Mouse (Mus musculus): ENCODE measurements around the gene Cd300ld5. TPM values are rescaled to one million over a fixed set of nuclear protein-coding genes. Genes with fewer than 3 reads are reported as not detected.

Gene Cd300ld5
- polyA plus RNA-seq, 1 experiment from 2014 or later: not detected

DNA sequence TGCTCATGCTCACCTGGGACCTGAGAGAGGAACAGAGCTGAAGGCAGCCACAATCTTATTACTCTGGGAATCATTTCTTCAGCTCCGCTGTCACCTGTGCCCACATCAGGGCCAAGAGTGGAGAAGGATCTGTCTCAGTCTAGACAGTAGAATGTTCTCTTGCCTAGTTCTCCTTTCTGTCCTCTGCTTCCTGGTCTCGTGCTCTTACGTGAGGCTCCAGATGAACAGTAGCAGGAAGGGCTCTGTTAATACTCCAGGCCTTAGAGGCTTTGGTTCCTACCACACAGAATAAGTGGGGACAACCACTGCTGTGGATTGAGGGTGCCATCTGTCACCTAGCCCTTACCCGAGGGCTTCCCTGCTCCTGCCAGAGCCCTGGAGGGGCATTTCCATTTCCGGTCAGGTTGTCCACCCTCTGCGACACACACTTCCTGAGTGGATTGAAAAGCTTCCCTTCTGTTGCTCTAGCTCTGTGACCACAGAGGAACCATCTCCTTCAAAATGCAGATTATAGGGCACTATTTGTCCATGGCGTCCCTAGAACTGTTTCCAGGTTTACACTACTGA lies 36.0 kb downstream of the Cd300ld5 start, which contains the start of gene Cd300c2:
Cd300c2 (minus strand) TSS at position 407 of the 567 bp plus-strand sequence.
- Histone ChIP-seq H3K27ac (ENCODE audit: low read depth, low read length) (no peak within 1 kb of the TSS), H3K27me3 (ENCODE audit: control insufficient read depth, insufficient read depth, low read length) (no peaks in the 10 kb centered on the region), H3K9me3 (ENCODE audit: control insufficient read depth, low read length) (no peaks in the 10 kb centered on the region), H3K4me1 (ENCODE audit: control insufficient read depth, insufficient read depth, low read length) (no peaks in the 10 kb centered on the region), H3K36me3 (ENCODE audit: control insufficient read depth, insufficient read depth, low read length) (no peaks in the 10 kb centered on the region), H3K4me3 (ENCODE audit: low read depth, low read length) (no peak within 1 kb of the TSS), H3K9ac (replicated peaks; ENCODE audit: low read depth, low read length) (no peak within 1 kb of the TSS), H3K4me2 (ENCODE audit: low read depth, low read length) (no peak within 1 kb of the TSS)
- WGBS: 88% methylated on average over 7 of the region's 7 CpGs
- ATAC-seq (ENCODE audit: low read depth): no peak

DNA sequence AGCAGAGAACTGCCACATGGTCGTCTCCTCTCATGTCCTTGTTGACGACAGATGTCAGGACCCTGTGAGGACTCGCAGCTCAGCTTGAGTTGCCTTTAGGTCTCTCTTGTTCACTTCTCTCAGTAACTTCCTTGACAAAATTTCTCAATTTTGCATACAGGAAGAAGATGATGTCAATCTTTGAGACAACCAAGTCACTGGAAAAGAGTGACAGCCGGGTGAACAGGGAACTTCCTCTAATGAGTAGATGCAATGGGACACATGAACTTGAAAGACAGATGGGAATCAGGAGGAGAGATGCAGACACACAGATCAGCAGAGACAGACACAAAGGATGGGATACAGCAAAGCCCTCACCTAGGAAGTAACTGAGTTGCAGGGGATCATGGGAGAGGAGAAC lies 47.8 kb downstream of the Cd300ld5 start, which contains the start of gene Cd300ld:
Cd300ld (minus strand) TSS at position 130 of the 400 bp plus-strand sequence.
- no peak within 1 kb of the TSS for H3K9ac ChIP-seq (replicated peaks; ENCODE audit: low read depth, low read length)
- H3K4me1 ChIP-seq (ENCODE audit: control insufficient read depth, insufficient read depth, low read length): no peaks in the 10 kb centered on the region
- no peaks in the 10 kb centered on the region for H3K9me3 ChIP-seq (ENCODE audit: control insufficient read depth, low read length)
- ATAC-seq (ENCODE audit: low read depth): no peak
- 85% methylated on average over 4 of the region's 4 CpGs for WGBS
- H3K36me3 ChIP-seq (ENCODE audit: control insufficient read depth, insufficient read depth, low read length): no peaks in the 10 kb centered on the region
- H3K4me2 ChIP-seq (ENCODE audit: low read depth, low read length): no peak within 1 kb of the TSS
- H3K27ac ChIP-seq (ENCODE audit: low read depth, low read length): no peak within 1 kb of the TSS
- no peak within 1 kb of the TSS for H3K4me3 ChIP-seq (ENCODE audit: low read depth, low read length)
- H3K27me3 ChIP-seq (ENCODE audit: control insufficient read depth, insufficient read depth, low read length): no peaks in the 10 kb centered on the region

DNA sequence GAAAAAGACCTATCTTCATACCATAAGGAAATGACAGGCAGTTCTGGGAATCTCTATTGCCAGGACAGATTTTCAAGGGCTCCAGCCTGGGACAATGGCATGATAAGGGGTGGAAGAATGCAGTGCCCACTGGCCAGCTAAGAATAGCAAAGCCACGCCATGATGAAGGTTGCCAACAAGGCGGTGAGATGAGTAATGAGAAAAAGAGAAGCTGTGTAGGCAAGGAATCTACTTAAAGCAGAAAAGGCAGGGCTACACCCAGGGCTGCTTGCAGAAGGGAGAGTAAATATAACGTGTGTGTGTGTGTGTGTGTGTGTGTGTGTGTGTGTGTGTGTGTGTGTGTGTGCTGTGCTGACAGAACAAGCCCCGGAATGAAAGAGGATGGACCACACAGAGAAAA lies 55.7 kb downstream of the Cd300ld5 start:
- Histone ChIP-seq H3K27ac (ENCODE audit: low read depth, low read length) (no peak overlapping the region), H3K9me3 (ENCODE audit: control insufficient read depth, low read length) (no peaks in the 10 kb centered on the region; the same call in 1 of the 2 replicates), H3K9ac (replicated peaks; ENCODE audit: low read depth, low read length) (no peak overlapping the region), H3K36me3 (ENCODE audit: control insufficient read depth, insufficient read depth, low read length) (no peaks in the 10 kb centered on the region), H3K27me3 (ENCODE audit: control insufficient read depth, insufficient read depth, low read length) (no peaks in the 10 kb centered on the region), H3K4me2 (ENCODE audit: low read depth, low read length) (no peak overlapping the region), H3K4me1 (ENCODE audit: control insufficient read depth, insufficient read depth, low read length) (no peaks in the 10 kb centered on the region), H3K4me3 (ENCODE audit: low read depth, low read length) (no peak overlapping the region)
- ATAC-seq (ENCODE audit: low read depth): no peak
- WGBS: 81% methylated on average over 4 of the region's 4 CpGs

Other genes with a start within 250 kb of the Cd300ld5 start
- 18.8 and 20.4 TPM in 2 replicates for gene Btbd17, start 241.8 kb downstream of the Cd300ld5 start, polyA plus RNA-seq (2014; fragmentation: Nextera tagmentation; extraction: Ambion mirVana)
- not detected in 2 replicates for gene Gpr142, start 238.8 kb downstream of the Cd300ld5 start, polyA plus RNA-seq (2014; fragmentation: Nextera tagmentation; extraction: Ambion mirVana)
- 3.7 and 9.0 TPM in 2 replicates for gene Gprc5c, start 186.6 kb downstream of the Cd300ld5 start, polyA plus RNA-seq (2014; fragmentation: Nextera tagmentation; extraction: Ambion mirVana)
- 0.79 and 1.5 TPM in 2 replicates for gene Cd300a, start 147.7 kb downstream of the Cd300ld5 start, polyA plus RNA-seq (2014; fragmentation: Nextera tagmentation; extraction: Ambion mirVana)
- gene Cd300lb, start 103.4 kb downstream of the Cd300ld5 start, polyA plus RNA-seq (2014; fragmentation: Nextera tagmentation; extraction: Ambion mirVana): not detected in 2 replicates
- gene Cd300c, start 68.6 kb downstream of the Cd300ld5 start, polyA plus RNA-seq (2014; fragmentation: Nextera tagmentation; extraction: Ambion mirVana): not detected in 2 replicates
- not detected in 2 replicates for gene Cd300ld, start 47.8 kb downstream of the Cd300ld5 start, polyA plus RNA-seq (2014; fragmentation: Nextera tagmentation; extraction: Ambion mirVana)
- gene Cd300c2, start 35.9 kb downstream of the Cd300ld5 start, polyA plus RNA-seq (2014; fragmentation: Nextera tagmentation; extraction: Ambion mirVana): 1.0 and 1.4 TPM in 2 replicates
- gene Cd300ld2, start 21.6 kb downstream of the Cd300ld5 start, polyA plus RNA-seq (2014; fragmentation: Nextera tagmentation; extraction: Ambion mirVana): not detected in 2 replicates
- not detected in 2 replicates for gene Cd300ld4, start 10.8 kb downstream of the Cd300ld5 start, polyA plus RNA-seq (2014; fragmentation: Nextera tagmentation; extraction: Ambion mirVana)
- not detected in 2 replicates for gene Cd300ld3, start 10.6 kb upstream of the Cd300ld5 start, polyA plus RNA-seq (2014; fragmentation: Nextera tagmentation; extraction: Ambion mirVana)
- gene Cd300e, start 24.4 kb upstream of the Cd300ld5 start, polyA plus RNA-seq (2014; fragmentation: Nextera tagmentation; extraction: Ambion mirVana): not detected in 2 replicates
- 0.25 and 0.94 TPM in 2 replicates for gene Rab37, start 53.7 kb upstream of the Cd300ld5 start, polyA plus RNA-seq (2014; fragmentation: Nextera tagmentation; extraction: Ambion mirVana)
- gene Cd300lf, start 96.2 kb upstream of the Cd300ld5 start, polyA plus RNA-seq (2014; fragmentation: Nextera tagmentation; extraction: Ambion mirVana): 0.11 TPM in 1 of 2 replicates, not detected in the other
- 42.3 and 59.1 TPM in 2 replicates for gene Slc9a3r1, start 125.6 kb upstream of the Cd300ld5 start, polyA plus RNA-seq (2014; fragmentation: Nextera tagmentation; extraction: Ambion mirVana)
- gene Tmem104, start 149.7 kb upstream of the Cd300ld5 start, polyA plus RNA-seq (2014; fragmentation: Nextera tagmentation; extraction: Ambion mirVana): 8.9 and 10.8 TPM in 2 replicates
- gene Nat9, start 150.1 kb upstream of the Cd300ld5 start, polyA plus RNA-seq (2014; fragmentation: Nextera tagmentation; extraction: Ambion mirVana): 19.1 and 19.9 TPM in 2 replicates
- 0.24 and 0.45 TPM in 2 replicates for gene Grin2c, start 229.5 kb upstream of the Cd300ld5 start, polyA plus RNA-seq (2014; fragmentation: Nextera tagmentation; extraction: Ambion mirVana)
- 12.5 and 14.6 TPM in 2 replicates for gene Fdxr, start 239.3 kb upstream of the Cd300ld5 start, polyA plus RNA-seq (2014; fragmentation: Nextera tagmentation; extraction: Ambion mirVana)

Measured in neural tube, embryonic 14.5 days (tissue).